Mouse (Mus musculus) heart, postnatal 4 days (tissue): ENCODE results near the gene Ackr2. TPM values are rescaled to one million over a fixed set of nuclear protein-coding genes. Genes with fewer than 3 reads are reported as not detected.

Experiments
- DNase-seq: peaks from one replicate; pipeline ENCODE4 v3.0.0; 2021
- total RNA-seq, 2 experiments: library from RNA; stranded (reverse); gene quantifications; 2 replicates each; pipeline ENCODE4 v1.2.3; 2021

The Ackr2 gene
- total RNA-seq = 1 to 10 TPM; 3.1 to 5.8 TPM

DNA sequence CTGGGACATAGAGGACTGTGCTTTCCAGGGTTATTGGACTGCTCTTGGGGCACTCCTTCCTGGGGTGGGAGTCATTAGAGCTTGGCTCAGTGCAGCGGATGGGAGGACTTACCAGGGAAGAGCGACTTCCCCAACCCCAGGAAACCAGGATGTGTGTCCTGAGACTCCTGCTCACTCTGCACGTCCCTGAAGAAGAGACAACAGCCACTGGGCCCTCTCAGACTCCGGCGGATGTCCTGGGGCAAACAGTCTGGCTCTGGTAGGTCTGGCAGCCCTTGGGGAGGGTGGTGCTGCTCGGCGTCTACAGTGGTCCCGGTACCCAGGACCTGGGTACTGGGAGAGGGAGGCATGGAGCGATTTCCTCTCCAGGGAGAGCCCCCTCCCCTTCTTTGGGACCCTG, at the start of gene Ackr2:
Ackr2 (plus strand) TSS at position 111 of the 400 bp plus-strand sequence.
- peak; percentile 17 for DNase-seq

DNA sequence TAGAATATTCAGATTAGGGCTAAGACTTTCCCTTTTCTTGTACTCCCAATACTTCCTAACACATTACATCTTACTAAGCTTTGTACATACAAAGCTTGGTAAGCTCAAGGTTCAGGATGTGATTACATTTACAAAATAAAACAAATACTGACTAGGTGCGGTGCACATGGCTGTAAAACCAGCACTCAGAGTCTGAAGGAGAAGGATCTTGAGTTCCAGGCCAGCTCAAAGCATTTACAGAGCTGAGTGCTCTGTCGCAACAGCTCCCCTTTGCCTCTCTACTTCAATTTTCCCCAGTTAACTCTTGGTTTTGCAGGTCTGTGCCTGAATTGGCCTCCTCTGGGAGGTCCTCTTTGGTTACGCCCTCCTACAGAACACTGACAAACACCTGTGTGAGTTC, 43.9 kb upstream of the Ackr2 start:
- DNase-seq = no peak

DNA sequence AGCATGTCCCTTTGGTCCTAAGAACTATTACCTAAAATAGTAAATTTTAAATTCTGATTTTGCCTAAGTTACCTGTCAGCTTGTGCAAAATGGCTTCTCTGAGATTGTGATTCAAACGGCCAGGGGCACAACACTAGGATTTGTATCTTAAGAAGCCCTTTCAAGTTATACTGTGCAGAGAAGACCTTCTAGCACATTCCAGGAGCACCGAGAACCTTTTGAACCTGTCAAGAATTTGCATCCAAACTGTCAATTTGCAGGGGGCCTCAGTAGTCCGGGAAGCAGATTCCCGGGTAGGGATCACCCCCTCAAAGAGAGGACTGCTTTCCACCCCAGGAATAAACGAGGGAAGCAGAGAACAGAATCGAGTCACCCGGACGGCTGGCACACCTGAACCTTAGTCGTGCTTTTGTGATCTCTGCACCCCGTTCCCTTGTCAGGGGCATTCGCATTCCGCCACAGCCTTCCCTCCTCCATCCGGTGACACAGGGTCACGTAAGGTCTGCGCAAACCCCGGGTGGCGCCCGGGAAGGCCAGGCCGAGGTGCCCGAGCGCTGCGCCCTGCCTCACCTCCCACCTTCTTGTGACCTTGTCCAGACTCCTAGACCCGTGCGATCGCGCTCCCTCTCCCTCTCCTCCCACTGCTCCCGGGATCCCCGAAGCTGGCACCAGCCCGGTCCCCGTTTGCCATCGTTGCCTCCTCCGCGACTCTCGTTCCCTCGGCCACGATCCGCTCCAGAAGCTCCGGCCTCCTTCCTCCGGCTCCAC, 41.3 kb upstream of the Ackr2 start:
- no peak for DNase-seq

DNA sequence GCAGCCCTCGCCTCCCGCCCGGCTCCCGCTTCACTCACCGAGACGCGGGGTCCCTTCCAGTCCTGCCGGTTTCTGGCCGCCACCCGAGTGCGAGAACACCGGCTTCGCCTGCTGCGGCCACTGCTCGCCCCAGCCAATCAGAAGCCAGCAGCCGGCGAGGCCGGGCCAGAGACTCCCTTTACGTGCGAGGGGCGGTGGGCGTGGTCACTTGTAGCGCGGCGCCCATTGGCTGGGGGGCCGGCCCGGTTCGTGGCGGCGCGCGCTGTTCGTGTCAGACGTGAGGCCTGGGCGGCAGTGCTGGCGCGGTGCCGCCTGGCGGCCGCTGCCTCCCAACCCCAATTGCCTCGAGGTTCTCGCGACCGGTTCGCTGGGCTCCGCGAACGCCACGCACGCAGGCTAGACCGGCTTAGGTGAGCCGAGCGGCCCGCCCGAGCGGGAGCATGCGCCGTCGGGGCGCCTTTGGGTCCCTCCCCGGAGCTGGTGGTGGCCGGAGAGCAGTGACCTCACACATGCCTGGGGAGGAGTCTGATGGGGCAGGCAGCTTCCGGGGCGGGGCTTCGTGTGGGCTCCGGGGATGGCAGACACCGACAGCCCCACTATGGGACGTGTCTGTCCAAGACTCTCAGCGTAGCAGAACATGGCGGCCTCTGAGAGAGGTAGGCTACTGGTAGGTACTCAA, 40.5 kb upstream of the Ackr2 start:
- peak; percentile 98 for DNase-seq

DNA sequence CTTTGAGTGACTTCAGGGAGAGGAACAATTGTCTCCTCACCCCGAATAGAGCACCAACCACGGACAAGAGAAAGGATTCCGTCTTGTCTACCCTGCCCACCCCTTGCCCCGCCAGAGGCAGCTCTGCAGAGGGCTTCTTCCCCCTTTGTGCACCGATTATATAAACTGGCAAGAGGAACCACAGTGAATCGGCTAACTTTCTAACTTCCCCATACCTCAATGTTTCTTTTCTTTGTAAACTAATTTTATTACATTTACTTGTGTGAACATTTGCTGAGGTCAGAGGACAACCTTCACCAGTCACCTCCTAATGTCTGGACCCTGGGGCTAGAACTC, 40.0 kb upstream of the Ackr2 start, which contains the start of gene Higd1a:
Higd1a (minus strand) TSS at position 210 of the 336 bp plus-strand sequence.
- DNase-seq = no peak

DNA sequence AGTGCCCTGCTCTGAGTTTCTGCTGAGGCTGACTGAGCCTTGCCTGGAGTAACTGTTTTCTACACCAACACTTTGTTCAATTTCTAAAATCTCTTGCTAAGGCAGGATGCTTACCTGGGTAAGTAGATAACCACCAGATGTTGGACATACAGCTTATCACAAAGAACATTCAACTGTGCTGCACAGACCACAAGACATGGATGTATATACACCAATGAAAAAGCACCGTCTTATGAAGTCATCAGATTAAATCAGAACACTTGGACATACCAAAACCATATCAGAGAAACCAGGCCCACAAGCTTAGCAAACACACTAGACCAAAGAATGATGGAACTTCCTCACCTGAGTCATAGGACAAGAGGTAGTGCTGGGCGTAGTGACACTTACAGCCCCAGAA, 38.8 kb upstream of the Ackr2 start:
- DNase-seq = no peak

DNA sequence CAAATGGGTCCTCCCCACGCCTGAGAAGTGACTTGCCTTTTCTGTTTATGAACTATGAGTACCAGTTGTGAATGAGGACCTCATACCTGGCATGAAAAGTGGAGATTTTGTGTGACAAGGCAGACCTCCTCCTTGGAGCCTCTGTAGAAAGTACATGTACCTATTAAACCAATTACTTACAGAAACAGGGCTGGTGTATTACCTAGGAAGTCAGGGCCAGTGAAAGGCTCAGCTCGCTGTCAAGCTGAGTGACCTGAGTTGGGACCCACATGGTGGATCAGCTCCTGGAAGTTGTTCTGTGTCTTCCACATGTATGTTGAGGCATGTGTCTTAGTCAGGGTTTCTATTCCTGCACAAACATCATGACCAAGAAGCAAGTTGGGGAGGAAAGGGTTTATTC, 37.2 kb upstream of the Ackr2 start:
- DNase-seq = no peak

DNA sequence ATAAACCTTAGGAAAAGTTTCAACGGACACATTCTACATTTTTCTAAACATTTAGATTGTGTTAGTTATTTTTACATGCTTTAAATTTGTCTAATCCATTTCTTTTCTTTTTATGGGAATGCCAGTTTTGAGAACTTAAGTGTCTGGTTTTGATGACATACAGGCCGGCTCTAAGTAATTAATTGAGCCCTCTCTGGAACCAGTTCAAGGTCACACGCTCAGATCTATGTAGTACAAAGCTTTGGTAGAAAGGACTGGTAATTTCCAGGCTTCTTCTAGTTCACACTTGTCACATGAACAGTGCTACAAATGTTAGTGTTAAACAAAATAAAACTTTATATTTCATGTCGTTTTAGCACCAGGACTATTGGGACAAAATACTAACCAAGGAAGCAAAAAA, 33.3 kb upstream of the Ackr2 start:
- DNase-seq = no peak

DNA sequence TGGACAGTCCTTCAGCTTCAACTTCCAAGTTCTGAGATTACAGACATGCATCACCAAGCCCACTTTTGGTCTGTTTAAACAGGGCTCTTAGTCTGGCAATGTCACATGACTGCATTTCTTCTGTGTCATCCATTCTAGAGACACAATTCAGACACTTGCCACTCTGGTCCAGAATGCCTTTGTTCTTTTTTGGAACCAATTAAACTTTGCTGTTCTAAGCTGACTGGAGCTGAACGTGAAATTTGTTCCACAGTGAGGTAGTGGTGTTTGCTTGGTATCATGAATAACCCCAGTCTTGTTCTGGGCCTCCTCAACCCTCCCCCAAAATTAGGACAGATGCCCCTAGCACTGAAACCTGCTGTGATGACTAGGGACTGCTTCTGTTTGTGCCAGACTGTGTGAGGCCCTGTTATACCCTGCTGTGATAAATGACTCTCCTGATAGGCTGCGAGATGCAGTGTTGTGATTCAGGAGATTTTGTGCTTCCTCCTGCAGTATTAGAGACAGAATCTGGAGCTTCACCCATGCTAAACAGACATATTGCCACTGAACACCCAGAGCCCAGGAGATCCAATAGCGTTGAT, 32.6 kb upstream of the Ackr2 start:
- DNase-seq = no peak

DNA sequence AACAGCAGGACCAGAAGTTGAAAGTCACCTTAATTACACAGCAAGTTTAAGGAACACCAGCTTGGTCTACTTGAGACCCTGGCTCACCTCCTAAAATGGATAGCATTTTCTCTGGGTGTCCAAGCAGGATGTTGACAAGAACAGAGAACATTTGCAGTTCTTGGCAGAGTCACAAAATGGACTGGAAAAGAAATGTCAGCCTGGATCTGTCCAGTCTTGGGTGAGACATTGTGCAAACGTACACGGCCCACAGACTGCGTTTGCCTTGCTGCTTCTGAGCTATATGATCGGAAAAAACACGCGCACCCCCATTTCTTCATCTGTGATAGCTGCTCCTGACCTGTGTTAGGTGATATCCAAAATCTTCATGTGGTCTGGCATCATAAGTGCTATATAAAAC, 30.5 kb upstream of the Ackr2 start:
- peak; percentile 26 for DNase-seq

DNA sequence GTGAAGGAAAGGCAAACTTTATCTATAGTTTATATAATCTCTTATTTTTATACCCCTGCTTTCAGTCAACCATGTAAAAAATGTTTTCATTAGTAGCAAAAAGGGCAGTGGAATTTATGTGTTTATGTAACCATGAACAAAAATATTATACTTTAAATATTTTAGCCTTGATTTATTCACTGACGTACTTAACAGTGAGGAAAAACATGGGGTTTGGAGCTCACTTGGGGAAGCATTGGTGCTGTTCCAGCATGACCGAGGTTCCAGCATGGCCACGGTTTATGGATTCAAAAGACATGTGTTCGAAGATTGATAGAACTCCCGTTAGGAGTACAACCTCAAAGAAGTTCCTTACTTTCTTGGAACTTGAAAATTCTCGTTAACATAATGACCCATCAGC, 29.9 kb upstream of the Ackr2 start:
- DNase-seq = no peak

DNA sequence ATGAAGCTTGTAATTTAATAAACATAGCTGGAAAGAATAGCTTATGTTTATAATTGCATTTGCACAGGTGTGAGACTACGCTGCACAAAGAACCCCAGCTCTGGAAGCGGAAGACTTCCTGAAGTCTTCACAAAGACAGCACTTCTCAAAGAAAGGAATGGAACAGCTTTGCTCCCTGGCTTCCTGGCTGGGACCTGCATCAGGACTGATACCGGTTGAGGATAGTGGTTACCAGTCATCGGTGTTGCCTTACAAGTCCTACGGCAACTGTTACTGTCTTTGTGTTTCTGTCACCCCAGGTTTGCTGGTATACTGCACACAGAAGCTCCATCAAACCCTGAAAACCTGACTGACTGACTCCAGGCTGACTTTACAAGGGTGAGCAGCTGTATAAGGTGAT, 28.7 kb upstream of the Ackr2 start:
- DNase-seq = no peak

DNA sequence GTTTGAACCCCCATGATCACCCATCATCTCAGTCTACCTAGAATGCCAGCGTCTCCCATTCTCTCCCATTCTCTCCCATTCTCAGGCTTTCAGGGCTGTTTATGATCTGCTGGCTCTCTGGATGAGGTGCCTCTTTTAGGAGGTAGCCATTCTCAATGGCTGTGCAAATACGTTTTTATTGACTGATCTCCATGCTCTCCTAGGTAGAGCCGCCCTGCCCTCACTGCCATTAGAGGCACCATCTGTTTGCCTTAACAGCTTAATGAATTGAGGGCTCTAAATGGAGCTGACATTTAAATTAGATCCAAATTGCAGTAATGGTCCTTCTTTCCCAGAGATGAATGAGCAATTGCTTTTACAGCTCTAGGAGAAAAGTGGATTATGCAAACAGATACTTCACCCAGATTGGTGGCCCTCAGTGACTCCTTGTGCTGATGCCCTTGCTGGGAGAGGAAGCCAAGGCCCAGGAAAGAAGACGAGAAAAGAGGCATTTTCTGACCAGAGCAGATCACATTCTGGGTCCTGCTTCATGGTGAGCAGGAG, 28.1 kb upstream of the Ackr2 start:
- no peak for DNase-seq

DNA sequence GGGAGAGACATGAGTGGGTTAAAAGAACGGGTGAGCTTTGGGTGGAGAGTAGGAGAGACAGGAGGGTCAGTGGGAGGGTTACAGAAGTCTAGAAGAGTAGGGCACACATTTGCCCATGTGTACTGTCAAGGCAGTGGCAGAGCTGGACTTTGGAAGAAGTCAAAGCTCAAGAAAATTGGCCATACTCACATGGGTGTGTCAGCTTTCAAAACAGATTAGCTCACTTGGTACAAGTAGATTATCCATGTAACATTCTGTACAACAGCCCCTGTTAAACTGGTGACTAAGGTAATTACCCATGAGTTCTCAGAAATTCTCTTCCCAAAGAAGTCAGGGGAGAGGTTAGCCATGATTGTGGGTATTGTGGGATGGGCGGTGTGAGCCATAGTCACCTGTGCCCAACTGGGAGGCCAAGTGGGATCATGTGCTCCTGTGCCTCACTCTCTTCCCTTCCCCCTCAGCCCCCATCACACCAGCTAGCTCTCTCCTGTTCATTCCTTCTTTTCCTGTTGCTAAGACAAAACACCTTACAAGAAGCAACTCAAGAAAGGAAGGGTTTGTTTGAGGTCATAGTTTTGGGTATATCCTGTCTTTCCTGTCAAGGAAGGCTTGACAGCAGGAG, 26.0 kb upstream of the Ackr2 start:
- no peak for DNase-seq

DNA sequence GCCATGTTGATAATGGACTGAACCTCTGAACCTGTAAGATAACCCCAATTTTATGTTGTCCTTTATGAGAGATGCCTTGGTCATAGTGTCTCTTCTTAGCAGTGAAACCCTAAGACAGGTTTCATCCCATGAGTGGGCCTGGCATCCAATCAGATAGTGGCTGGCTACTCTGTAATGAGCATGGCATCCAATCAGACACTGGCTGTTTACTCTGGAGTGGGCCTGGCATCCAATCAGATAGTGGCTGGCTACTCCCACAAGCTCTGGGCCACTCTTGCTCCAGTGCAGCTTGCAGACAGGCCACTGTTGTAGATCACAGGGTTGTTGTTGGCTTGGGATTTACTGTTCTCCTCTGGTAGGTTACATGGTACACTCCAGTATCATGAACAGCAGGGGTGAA, 24.6 kb upstream of the Ackr2 start:
- no peak for DNase-seq

DNA sequence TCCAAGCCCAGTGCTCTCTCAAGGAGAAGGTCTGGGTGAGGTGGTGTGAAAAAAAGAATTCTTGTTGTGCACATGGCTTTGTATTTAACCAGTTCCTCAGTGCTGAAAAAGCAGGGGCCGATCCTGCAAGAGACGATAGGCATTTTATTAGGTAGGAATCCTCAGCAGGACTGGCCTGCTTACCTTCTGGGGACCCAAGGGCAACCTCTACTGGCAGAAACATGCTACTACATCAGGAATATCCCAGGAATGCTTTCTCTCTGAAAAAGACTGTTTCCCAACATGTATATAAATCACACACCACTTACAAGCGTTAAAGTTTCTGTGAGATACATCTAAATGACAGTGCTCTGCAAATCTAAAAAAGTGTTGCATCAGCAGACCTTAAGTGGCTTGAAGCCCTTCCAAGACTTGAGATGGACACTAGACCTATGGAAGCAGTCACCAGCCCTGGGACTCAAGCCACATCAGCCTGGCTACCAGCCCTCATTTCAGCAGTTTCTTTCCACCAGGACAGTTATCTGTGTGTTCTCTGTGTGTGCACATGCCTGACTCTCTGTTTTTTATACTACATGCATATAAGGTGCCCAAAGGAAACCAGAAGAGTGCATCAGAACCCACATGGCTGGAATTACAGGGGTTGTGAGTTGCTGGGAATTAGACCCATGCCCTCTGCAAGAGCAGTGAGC, 21.0 kb upstream of the Ackr2 start:
- DNase-seq = peak; percentile 69

DNA sequence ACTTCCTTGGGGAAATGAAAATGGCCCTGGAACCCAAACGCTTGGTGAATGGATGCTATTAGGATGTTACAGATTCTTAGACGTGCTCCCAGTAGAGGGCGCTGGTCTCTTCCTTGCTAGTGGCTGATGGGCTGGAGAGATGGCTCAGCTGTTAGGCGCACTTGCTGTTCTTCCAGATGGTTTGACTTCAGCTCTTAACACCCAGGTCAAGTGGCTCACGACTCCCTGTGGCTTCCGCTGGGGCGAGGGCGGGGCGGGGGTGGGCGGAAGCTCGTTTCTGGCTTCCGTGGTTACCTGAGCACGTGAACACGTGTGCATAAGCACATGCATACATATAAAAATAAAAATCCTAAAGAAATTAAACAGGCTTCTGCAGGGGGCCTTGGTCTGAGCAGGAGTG, 17.3 kb upstream of the Ackr2 start:
- DNase-seq = peak; percentile 81

DNA sequence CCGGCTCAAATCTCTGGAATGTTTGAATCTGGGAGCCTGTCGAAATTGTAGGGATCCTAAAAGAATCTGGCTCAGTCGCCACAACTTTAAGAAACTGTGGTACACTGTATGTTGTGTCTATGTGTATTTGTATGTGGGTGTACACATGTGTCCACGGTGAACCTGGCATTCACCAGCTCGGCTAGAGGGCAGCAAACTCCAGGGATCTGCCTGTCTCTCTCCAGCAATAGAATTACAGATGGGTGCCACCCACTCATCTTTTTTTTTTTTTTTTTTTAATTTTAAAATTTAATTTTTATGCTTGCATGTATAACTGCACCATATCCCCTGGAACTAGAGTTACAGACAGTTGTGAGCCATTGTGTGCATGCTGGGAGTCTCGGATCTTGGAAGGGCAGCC, 16.9 kb upstream of the Ackr2 start:
- no peak for DNase-seq

DNA sequence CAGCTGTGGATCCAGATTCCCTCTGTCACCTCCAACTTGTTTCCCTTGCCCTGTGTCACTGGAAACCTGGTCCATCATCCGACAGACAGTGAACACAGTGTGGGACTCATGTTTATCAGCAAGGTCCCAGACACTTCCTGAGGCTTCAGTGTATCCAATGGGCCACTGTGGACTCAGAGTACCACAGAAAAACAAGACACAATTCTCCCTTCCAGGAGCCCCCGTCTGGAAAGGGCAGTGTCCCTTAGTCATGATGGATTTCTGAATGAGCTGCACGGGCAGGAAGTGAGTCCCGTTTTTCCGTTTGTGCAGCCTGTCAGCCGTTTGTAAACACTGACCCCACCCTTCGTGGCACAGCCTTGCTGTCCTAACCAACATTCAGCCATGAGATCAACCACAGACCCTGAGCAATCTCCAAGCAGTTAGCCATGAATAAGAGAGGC, 16.1 kb upstream of the Ackr2 start:
- DNase-seq = no peak

DNA sequence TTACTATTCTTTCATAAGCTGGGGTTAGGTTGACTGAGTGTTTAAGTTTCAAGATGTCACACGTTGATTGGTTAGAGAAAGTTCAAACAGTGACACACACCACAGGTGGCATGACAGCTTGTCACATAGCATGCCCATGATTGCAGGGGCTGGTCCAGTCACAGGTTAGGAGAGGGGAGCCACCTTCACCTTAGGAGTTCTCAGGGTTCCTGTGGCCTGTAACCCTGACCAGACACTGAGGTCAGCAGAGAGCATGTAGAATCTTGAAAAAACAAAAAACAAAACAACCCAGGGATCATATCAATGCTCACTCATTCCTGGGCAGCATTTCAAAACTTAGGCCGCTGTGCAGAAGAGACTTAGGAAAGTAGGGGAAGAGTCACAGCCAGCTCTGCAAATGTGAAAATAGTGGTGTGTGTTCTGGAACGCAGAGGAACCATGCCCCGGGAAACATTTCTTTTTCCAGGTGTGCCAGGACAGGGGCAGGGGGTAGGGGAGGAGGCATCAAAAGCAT, 8.2 kb upstream of the Ackr2 start:
- DNase-seq = peak; percentile 36

DNA sequence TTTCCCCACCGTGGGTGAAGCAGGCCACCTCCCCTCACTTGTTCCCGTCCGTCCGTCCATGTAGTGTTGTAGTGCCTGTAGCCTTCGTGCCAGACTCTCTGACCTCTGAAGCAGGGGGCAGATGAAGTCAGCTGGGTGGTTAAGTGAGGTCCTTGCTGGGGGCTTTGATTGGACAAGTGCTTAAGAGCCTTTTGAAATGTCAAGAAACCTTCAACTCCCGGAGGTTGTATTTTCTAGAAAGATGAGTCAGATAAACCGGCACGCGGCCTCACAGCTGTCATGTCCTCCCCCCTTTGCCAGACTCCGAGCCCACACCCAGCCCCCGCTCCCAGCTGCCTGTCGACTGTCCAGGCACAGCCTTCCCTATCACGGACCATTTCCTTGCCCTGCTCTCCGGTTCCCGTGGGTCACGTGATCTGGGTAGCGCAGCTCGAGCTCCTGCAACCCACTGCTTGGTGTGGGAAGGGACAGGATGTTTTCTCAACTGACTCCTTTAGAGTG, 7.7 kb upstream of the Ackr2 start:
- peak; percentile 72 for DNase-seq

DNA sequence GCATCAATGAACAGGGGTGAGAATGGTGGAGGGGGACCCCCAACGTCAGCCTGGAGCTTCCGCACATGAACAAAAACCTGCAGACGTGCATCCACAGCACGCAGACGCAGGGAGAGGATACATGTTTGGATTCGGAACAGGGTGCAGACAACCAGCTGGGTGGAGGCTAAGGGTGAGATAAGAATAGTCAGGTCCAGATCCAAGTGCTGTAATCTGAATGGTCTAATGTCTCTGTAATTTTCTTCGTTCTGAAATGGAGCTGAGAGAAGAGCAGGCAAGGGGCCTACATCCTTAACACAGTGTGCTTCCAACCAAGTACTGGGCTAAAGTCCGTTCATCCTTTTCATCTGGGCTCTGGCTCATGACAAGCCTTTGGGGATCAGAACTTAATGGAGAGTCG, 6.9 kb upstream of the Ackr2 start:
- peak; percentile 6 for DNase-seq
